Mouse (Mus musculus) cortical plate, adult 2 months (tissue): ENCODE measurements at regions not wholly inside any gene's neighbourhood (a gene's known extent, or its start where the extent isn't known, plus 50 kb on each side); places are given as distances from the start of the nearest gene placed in this dataset.

ENCODE experiments used
- CTCF ChIP-seq: fragments of 200-500 bp; IDR thresholded peaks from 2 replicates; pipeline ENCODE4 v1.5.1; 2011; ENCODE audit warnings: mild to moderate bottlenecking, control low read depth, low read length; ENCODE audit not compliant: insufficient read depth; ENCODE audit errors: extremely low read depth
- POLR2A ChIP-seq: fragments of 200-500 bp; IDR thresholded peaks from 2 replicates; pipeline ENCODE4 v1.6.1; 2011; ENCODE audit warnings: mild to moderate bottlenecking, low read length, control low read depth; ENCODE audit not compliant: insufficient read depth; ENCODE audit errors: extremely low read depth

- TF ChIP-seq CTCF = no peak
- TF ChIP-seq POLR2A = no peak
Measured at GRCm38 (mm10) chr12:9689541-9689940, 119.6 kb downstream of the Osr1 start.
